Mouse (Mus musculus) MEL-GATA-1-ER (cell line): ENCODE measurements around the gene Rnf103.

Experiments
- DNase-seq: peaks from one replicate; pipeline ENCODE4 v3.0.0-alpha.2; 2012; ENCODE audit warnings: low read depth; ENCODE audit errors: extremely low read depth

Rnf103 gene

DNA sequence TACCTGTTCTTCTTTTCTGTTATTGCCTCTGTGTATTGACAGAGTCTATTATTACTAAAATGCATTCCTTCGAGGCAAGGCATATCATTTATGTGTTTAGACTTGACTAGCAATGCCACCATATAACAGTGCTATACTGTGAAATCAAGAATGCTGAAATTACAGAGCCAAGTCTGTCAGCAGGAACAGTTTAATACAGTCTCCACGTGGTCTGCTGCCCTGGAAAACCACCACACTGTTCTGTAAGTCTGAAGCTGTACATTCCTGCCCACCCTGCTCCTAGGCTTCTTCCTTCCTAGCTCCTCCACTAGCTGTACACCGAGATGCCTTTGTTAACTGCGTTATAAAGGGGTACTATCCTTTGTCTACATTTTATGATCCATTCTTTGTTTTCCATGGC lies 1.6 kb upstream of the Rnf103 start:
- no peak for DNase-seq

GRCm38 (mm10) chr6:71492756-71493674 lies 679 bp upstream of the Rnf103 start:
- no peak for DNase-seq

GRCm38 (mm10) chr6:71494341-71495020 lies 787 bp downstream of the Rnf103 start:
- no peak for DNase-seq

DNA sequence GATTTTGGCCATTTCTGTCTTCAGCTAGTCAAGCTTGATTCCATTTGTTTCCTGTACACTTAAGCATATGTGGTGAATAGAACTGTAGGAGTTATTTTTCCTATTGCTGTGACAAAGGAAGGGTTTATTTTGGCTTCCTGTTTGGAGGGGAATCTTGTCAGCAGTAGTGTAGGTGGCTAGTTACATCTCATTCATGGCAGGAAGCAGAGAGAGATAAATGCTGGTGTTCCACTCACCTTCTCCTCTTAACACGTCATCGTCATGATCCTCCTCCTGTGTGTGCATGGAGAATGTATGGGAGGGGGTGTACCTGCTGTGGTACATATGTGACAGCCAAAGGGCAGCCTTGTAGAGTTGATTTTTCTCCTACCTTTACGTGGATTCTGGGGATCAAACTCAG lies 6.9 kb downstream of the Rnf103 start:
- no peak for DNase-seq

DNA sequence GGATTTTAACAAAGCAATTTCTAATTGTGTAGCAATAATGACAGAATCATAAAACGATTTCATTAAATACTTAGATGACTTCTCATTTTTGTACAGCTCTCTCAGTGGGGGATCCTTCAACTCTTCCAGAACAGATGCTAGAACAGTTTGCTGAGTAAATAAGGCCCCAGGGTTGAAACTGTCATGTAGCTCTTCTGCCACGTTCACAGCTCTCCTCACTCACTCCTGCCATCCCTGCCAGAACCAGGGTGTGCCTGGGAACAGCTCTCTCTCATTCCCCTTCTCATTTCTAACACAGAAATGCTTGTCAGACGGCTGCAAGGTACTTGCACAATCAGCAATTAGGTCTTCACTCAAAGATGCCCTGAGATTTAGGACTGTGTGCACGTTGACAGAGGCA lies 9.3 kb downstream of the Rnf103 start:
- no peak for DNase-seq

GRCm38 (mm10) chr6:71503670-71504069 lies 10.0 kb downstream of the Rnf103 start:
- no peak for DNase-seq

DNA sequence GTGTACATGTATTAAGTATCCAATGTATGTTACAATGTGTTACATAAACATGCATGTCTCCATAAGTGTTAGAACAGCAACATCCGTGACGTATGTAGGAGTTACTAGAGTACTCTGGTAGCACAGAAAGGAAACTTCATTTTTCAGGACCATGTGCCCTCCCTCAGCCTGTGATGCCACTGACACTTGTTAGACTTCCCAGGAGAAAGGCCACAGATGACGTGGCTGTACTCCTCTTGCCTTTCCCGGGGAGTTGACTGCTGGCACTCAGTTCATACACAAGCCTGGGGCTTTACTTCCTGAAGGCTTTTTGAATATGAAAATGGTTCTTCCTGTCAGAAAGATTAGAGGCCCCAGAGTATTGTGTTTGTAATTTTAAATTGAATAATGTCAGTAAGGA lies 10.4 kb downstream of the Rnf103 start:
- DNase-seq: no peak

DNA sequence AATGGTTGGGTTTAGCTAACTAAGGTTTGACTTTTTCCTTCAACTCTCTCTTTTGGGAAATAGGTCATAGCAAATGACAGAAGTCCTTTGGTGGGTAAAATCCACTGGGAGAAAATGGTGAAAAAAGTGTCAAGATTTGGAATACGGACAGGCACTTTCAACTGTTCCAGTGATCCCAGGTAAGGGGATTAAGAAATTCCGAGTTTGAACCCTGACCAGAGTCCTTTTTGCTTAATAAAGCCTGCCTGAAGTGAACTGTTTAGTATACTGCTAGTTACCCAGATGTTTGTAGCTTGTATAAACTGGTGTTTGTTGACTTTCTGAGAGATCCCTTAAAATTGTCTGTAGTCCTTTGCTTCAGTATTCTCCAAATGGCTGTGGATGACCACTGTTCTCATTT lies 12.0 kb downstream of the Rnf103 start:
- DNase-seq: no peak

- DNase-seq: no peak
Observed at GRCm38 (mm10) chr6:71519476-71519875, 25.8 kb downstream of the Rnf103 start.

DNA sequence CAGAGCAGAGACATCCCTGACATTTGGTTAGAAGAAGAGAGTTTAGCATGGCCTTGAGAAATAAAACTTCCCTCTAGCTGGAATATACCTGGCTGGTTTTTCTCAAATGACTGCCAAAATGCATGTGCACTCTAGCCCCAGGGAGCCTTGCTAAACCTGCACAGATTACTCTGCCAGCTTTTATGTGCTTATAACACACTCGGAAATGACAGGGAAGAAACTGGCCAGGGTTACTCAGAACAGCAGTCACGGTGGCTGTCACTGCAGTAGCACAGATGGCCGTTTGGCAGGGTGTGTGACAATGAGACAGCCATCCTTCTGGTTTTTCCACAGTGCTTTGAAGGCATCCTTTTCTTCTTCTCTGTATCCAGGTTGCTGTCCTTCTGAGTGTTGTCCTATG lies 31.9 kb downstream of the Rnf103 start:
- DNase-seq: no peak

- no peak for DNase-seq
Observed at GRCm38 (mm10) chr6:71527056-71527455, 33.4 kb downstream of the Rnf103 start.

DNA sequence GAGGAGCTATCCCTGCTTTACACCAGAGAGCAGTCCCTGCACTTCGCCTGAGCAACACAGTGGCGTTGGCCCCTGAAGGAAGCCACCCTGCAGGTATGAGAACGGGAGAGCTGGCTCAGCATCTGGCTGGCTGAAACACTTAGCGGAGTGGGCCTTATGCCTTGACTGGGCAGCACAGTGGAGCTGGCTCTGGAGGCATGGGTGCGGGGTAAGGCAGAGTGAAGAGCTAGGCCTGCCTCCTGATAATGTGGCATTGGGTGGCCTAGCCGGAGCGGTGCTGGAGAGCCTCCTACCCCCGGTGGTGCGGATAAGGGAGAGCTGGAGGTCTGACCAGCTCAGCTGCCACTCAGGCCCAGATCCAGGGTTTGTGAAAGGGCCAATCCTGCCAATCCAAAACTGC lies 34.1 kb downstream of the Rnf103 start:
- no peak for DNase-seq

- DNase-seq: no peak
Observed at GRCm38 (mm10) chr6:71530176-71530575, 36.5 kb downstream of the Rnf103 start.

GRCm38 (mm10) chr6:71537286-71537685 lies 43.6 kb downstream of the Rnf103 start:
- DNase-seq: no peak

DNA sequence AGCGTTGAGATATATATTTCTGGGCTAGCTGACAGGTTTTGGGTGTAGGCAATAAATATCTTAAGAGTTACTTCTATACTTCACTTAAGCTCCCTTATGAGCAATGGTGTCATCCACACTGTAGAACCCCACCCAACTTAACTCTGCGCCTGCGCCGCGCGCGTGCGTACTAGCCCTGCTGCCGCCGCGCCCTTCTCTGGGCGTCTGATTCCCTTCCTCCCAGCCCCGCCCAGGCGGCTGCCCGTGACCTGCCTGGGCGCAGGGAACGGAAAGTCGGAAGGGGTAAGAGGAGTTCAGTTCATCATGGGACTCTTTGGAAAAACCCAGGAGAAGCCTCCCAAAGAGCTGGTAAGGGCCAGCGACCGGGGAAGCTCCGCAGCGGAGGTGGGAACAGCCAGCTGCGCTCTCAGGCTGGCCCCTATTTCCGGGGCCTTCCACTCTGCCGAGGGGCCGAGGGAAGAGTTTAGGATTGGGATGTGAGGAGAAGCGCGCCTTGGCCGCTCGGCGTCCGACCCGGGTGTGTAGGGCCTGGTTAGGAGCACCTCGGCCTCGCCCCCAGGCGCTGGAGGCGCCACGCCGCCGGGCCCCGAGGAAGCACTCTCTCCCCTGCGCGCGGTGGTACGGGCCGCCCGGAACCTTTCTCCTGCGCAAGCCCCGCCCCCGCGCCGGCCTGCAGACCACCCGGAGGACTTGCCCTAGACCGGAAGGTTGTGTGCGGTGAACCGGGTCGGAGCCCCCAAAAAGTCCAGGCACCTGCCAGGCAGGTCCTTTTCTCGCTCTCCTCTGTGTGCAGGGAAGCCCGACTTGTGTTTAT lies 50.2 kb downstream of the Rnf103 start, which contains the start of gene Chmp3:
Chmp3 (plus strand) TSS at position 112 of the 814 bp plus-strand sequence.
- DNase-seq: peak; percentile 87

DNA sequence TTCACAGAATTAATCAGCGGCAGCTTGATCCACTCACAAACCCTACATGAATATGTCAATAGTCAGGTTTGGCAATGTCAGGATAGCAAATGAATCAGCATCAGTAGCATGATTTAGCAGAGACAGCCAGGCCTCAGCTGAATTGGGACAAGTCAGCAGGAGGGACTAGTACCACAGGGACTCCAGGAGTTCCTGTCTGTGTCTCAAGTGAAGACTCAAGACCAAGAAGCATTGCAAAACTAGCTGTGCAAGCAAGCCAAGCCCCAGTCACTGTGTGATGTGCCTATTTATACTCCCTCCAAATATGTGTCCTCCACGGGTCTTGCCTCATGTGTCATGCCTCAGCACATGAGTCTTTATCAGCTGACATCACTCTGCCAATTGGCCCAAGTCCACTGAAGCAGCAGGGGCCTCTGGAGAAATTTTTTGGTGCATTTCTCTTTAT lies 61.8 kb downstream of the Rnf103 start:
- no peak for DNase-seq

DNA sequence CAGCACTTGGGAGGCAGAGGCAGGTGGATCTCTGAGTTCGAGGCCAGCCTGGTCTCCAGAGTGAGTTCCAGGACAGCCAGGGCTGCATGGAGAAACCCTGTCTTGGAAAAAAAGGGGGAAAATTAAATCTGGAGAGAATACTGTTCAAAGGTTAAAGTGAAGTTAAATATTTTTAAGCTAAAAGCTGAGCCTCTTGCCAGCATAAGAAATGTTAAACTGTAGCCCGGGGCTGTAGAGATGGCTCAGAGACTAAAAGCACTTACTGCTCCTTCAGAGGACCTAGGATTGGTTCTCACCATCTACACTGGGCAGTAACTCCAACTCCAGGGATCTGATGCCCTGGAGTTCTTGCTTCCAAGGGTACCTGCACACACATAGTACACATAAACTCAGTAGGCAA lies 63.1 kb downstream of the Rnf103 start:
- no peak for DNase-seq
